Mouse (Mus musculus) large intestine, adult 2 months (tissue): ENCODE data around the gene Tnrc6a. TPM values are rescaled to one million over a fixed set of nuclear protein-coding genes. Genes with fewer than 3 reads are reported as not detected.

Experiments
- DNase-seq: peaks from one replicate; pipeline ENCODE4 v3.0.0-alpha.2; 2012; ENCODE audit warnings: low read depth, low spot score
- WGBS: fragments of 180-500 bp; shearing (Covaris S2); methylation state at CpG from one replicate; pipeline ENCODE4 v1.1.7; 2018; 5-methylcytosine and 5-hydroxymethylcytosine counted together
- polyA plus RNA-seq: library from polyadenylated mRNA; depleted of rRNA; stranded (reverse); fragments of >200 nt; gene quantifications from 2 replicates; pipeline ENCODE4 v1.2.3, GENCODE M21; 2012

Tnrc6a gene
- polyA plus RNA-seq, 1 experiment, result 20.0 TPM

DNA sequence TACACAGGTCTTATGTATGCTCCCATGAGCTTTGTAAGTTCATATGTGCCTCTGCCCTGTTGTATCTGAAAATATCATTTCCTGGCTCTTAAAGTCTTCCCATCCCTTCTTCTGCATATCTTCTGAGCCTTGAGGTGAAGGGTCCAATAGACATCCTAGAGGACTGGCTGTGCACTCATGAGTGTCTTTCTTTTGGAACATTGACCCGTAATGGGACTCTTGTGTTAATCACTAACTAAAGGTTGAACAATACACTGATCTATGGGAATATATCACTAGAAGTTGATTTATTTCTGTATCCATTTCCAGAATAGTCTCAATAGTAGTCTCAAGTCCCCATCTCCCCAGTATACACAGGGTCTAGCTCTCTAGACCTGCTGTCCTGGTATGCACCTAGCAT, 61.2 kb downstream of the Tnrc6a start:
- DNase-seq, result no peak
- WGBS, result 56% methylated on average over 1 of the region's 1 CpGs

DNA sequence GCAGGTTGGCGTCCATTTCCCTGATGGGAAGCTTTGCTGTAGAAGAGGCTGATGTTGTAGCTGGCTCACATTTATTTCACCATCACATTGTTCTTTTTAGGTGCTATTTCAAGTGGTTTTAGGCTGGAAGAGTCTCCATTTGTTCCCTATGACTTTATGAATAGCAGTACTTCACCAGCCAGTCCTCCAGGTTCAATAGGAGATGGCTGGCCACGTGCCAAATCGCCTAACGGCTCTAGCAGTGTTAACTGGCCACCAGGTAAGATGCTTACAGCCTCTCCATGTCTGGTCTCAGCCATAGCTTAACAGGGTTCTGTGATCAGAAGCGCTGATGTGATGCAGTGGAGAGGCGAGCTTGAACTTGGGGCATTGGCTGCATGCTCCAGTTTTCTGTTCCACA, 62.8 kb downstream of the Tnrc6a start:
- no peak for DNase-seq
- WGBS, result 75% methylated on average over 6 of the region's 6 CpGs

DNA sequence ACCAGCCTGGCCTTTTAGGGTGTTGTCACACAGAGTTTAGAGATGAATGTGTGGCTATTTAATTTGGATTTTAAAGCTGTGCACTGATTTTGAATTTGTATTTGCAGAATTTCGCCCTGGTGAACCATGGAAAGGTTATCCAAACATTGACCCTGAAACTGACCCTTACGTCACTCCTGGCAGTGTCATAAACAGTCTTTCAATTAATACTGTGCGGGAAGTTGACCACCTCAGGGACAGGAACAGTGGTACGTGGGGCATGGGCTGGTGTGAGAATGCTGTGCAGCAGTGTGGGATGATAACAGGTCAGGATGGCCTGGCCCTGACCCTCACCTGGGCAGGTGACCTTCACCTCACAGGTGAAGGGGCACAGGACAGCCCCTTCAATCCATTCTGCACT, 63.6 kb downstream of the Tnrc6a start:
- 83% methylated on average over 4 of the region's 4 CpGs for WGBS
- no peak for DNase-seq

DNA sequence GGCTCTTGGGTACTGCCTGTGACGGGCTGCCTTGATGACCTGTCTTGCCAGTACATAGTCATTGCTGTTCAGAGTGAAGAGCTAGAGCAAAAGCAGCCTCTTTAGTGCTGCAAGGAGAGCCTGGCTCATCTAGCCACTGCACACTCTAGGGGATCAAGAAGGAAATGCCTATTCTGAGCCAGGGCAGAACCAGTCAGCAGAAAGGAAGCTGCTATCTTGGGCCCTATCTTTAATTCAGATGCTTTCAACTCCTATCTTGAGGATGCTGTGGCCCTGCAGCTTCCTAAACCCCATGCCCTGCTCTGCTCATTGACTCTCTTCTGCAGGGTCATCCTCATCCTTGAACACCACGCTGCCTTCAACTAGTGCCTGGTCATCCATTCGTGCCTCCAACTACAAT, 64.8 kb downstream of the Tnrc6a start:
- WGBS, result 96% methylated on average over 3 of the region's 3 CpGs
- DNase-seq, result no peak

DNA sequence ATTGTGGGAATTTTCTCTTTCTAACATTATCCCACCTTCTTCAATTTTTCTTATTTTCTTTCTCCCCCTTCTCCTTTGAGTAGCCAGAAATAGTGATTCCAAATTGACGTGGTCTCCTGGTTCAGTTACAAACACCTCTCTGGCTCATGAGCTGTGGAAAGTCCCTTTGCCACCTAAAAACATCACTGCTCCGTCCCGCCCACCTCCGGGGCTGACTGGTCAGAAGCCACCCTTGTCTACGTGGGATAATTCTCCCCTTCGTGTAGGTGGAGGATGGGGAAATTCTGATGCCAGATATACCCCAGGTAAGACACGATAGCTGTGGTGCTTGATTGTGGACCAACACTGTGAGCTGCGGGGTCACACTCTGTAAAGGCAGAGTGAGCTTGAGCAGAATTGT, 66.1 kb downstream of the Tnrc6a start:
- DNase-seq, result no peak
- 92% methylated on average over 8 of the region's 8 CpGs for WGBS

DNA sequence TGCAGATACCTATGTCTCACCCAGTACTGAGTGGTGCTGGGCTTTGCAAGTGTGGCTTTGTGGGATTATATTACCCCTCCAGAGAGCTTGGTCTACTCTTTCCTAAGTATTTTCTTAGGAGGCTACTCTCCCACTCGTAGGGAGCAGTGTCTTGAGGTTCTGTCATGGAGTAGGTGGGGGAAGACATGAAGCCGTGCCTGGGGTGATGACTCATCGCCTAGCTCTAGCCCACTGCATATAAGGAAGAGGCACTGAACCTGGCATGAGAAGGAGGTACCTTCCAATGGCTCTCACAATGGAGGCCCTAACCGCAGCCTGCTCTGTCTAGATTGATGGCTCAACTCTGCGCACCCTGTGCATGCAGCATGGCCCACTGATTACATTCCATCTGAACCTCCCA, 68.0 kb downstream of the Tnrc6a start:
- DNase-seq, result no peak
- WGBS, result 73% methylated on average over 5 of the region's 5 CpGs

DNA sequence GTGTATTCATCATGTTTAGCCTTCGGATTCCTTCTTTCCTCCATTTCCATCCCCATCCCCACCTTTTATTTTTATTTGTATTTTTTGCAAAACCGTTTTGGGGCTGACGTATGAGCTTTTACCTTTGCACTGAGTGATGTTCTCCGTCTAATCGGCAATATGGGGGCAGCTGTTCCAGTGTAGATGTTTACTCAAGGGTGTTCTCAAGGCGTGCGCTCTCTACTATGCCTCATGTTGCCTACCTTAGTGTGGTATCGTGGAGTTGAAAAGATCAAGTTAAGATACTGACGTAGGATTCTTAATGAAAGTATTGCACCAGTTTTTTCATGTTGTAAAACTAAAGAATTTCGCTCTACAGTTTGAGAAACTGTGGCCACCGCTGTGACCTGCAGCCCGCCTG, 69.5 kb downstream of the Tnrc6a start:
- no peak for DNase-seq
- WGBS, result 83% methylated on average over 12 of the region's 12 CpGs

DNA sequence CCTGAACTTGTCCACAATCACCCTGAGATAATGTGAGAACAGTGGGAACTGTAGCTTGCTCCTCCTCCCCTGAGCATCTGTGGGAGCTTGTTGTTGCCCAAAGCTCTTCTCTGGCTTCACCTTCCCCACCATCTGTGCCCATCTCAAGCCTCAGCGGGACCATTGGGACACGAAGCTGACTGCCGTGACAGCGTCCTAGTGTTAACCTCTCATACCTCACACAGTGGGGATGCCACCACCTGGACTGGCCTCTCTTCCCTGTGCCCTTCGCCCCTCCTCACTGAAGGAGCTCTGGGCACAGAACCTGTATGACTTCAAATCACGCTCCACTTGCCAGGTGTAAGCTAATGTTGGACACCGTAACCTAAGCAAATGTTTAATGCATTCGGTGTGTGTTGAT, 71.0 kb downstream of the Tnrc6a start:
- no peak for DNase-seq
- 88% methylated on average over 8 of the region's 8 CpGs for WGBS

DNA sequence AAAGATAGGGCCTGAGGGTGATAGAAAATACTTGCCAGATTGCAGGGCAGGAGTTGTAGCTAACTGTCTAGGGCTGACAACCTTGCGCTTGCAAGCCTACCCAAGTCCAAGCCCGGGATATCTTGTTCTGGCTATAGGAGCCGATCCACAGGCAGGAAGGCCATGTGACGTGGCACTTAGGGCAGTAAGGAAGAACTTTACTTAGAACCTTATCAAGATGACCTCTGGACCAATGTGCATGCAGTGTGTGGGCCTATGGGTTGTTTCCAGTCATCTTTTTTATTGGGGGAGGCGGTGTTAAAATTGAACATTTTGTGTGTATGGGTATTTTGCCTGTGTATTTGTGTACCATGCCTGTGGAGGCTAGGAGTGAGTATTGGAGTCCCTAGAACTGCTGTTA, 72.7 kb downstream of the Tnrc6a start:
- DNase-seq, result peak; percentile 53
- WGBS, result 41% methylated on average over 5 of the region's 5 CpGs

DNA sequence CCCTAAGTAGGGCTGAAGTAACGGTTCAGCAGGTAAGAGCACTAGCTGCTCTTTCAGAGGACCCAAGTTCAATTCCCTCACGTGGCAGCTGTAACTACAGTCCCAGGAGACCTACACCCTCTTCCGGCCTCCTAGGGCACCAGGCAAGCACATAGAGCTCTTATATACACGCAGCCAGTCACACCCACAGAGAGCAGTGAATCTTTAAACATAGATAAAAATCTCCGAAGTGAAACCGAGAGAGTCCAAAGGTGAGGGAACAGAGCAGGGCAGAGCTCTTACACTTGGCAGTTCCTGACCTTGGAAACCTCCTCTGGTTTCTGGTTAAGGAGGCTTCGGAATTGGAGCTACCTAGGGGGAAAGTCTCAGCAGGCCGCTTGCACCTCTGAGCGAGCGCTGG, 75.0 kb downstream of the Tnrc6a start:
- WGBS, result 24% methylated on average over 10 of the region's 10 CpGs

DNA sequence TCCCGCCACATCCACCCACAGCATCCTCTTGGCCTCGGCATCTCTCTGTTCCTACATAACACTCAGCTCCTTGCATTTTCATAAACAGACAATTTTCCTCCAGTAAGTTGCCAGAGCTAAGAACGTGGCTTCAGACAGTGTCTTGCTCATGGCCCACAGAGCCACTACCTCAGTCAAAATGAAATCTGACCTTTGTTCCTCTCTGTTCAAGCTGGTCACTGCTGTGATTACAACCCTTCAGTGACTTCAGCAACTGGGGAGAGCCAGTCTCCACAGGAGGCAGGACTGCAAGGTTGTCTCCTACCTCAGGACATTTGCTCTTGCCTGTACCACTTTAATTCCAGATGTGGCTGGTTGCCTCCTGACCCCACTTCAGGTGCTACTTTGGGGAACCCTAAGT, 75.5 kb downstream of the Tnrc6a start:
- no peak for DNase-seq
- 32% methylated on average over 3 of the region's 3 CpGs for WGBS

More for the DNA sequence above, 75.0 kb downstream of the Tnrc6a start:
- DNase-seq, result peak; percentile 70

DNA sequence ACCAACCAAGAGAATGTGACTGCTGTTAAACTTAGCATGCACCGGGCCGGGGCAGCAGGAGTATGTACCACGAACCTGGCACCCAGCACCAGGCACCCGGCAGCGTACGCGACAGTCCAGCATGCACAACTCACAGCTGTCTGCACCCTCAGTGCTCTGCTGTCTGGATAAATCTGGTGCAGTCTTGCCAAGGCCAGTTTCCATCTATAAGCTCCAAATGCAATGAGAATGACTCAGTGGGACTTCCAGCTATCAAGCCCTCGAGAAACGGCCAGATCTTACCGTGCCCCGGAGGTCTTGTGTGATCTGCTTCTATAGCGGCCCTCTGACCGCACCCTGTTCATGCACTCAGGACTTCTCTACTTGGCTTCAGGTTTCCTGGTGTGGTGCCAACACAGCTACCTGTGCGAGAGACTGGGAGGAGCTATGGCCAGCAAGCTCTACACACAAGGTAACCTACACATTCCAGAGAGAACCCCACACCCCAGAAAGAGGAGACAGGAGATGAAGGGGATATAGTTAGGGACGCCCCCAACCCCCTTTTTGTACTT, 76.0 kb downstream of the Tnrc6a start:
- WGBS, result 35% methylated on average over 15 of the region's 15 CpGs
- DNase-seq, result peak; percentile 52

DNA sequence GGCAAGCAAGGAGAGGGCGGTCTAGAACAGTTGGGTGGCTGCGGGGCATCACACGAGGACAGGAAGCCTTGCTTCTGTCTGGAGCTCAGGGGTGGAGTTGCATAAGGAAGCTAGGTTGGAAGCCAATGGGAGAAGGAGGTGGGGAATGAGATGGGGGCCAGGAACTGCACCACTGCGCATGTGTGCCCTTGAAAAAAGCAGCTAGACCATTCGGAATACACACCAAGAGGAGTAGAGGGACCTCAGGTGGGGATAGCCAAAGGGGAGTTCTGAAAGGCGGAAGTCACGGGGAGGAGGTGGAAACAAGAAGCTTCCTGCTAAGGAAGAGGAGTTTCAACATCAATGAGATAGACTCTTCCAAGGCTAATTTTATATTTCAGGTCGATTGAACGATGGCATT, 77.0 kb downstream of the Tnrc6a start:
- DNase-seq, result no peak
- WGBS, result 75% methylated on average over 9 of the region's 9 CpGs

DNA sequence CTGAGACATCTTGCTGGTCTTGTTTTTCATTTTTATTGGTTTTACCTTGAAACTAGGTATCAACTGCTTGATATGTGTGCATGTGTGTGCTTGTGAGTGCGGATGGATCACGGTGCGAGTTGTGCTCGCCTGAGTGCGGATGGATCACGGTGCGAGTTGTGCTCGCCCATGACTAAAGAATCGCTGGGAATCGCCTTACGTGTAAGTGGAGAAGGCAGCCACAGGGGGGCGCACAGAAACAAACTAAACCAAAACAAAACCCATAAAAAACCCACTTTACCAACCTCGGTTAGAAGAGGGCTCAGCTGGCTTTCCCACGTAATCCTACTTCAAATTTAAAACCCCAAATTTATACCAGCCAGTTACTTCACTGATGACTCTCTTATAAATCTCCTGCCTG, 81.6 kb downstream of the Tnrc6a start:
- DNase-seq, result no peak
- 20% methylated on average over 14 of the region's 14 CpGs for WGBS

DNA sequence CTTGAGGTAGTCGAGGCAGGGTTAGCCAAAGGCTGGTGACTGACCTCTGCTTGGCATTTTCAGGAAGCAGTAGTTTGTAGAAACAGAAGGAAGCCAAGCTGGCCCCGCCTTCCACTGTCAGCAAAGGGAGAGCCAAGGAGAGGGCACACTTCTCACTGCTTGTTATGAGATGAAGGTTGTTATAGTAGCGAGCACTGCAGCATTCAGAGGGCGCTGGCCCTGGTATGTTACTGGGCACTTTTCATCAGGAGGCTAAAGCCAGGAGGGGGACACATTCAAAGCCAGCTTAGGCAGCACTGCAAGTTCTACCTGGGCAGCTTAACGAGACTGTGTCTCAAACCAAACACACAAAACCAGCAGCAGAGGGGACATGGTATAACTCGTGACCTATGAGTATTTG, 83.9 kb downstream of the Tnrc6a start:
- no peak for DNase-seq
- 43% methylated on average over 6 of the region's 6 CpGs for WGBS

DNA sequence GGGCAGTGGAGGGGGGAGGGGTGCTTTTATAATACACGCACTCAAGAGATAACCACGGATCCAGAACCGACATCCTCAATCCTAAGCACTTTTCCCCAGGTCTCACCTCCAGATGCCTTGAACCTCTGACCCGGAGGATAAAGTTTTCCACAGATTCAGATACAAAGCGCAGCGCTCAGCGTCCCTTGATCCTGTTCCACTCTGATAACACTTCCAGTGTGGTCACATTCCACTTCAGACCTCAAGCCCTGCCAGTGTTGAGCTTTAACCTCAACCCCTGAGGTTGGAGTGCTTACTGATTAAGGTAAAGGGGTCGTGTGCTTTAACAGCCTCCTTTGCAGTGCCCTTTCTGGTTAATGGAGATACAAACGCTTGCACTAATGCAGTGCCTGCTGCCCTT, 86.2 kb downstream of the Tnrc6a start:
- WGBS, result 58% methylated on average over 9 of the region's 9 CpGs

DNA sequence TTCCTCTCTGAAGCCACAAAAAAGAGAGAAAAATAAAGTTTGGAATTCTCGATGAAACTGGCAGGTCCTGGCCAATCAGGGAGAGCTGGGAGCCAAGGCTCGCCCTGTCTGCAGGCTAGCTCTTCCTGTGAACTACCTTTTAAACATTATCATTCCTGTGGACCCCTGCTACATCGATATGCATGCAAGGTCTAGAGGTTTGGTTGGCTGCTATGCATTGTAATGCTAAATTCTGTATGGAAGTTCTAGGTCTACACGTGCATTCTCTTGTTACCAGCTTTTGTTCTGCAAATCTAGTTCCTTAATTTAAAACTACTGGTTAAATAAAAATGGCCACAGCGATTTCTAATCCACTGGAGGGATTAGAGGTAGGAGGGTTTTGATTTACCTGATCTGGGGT, 87.8 kb downstream of the Tnrc6a start:
- 67% methylated on average over 5 of the region's 5 CpGs for WGBS
- no peak for DNase-seq

More for the DNA sequence above, 86.2 kb downstream of the Tnrc6a start:
- no peak for DNase-seq

DNA sequence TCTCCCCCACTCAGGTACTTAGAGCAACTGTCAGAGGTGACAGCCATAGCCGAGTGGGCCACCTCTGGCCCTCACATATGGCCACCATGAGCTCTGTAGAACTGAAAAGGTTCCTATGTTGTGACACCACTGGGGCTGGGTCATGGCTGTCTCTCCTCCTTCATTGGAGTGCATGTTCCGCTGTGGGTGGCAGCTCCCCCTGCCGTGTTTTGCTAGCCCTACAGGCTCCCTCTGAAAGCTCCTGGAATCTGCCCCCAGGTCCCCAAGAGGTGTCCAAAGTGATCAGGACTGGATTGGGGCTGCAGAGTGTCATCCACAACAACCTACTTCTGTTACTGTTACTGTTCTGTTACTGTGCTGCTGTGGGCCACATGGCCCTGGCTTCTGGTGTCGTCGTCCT, 88.6 kb downstream of the Tnrc6a start:
- no peak for DNase-seq
- 82% methylated on average over 5 of the region's 5 CpGs for WGBS

DNA sequence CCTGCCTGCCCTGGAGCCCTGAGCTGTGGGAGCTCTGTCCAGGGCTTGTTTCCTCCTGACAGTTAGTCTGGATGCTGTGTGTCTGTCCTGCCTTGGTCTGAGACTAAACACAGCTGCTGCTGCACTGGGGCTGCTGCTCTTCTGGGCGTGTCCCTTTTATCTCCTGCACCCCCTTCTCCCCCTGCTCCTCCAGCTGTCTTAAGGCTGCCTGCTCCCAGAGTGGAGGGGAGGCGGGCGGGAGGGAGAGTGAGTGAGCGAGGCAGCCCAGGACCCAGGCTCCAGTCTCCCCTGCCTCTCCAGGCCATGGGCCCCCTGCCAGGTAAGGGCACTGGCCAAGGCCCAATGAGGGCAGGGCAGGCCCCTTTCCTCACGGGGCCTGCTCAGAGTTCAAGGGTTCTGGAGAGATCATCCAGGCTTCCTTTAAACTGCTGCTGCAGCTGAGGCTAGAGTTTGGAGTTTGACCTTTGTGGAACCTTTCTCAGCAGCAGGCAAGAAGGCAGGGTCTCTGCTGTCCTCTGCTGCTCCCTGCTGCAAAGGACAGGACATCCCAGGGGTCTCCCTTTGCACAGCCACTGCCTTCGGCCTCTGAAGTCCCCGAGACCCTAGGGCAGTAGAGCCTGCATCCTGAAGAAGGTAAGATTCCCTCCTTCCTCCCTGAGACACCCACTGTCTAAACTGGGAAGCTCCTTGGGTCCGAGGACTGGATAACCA, 90.8 kb downstream of the Tnrc6a start, which contains the start of gene Slc5a11:
Gene Slc5a11, plus strand, starts transcription at position 416 of the 711 bp plus-strand sequence.
- WGBS, result 39% methylated on average over 8 of the region's 8 CpGs
- DNase-seq, result no peak

DNA sequence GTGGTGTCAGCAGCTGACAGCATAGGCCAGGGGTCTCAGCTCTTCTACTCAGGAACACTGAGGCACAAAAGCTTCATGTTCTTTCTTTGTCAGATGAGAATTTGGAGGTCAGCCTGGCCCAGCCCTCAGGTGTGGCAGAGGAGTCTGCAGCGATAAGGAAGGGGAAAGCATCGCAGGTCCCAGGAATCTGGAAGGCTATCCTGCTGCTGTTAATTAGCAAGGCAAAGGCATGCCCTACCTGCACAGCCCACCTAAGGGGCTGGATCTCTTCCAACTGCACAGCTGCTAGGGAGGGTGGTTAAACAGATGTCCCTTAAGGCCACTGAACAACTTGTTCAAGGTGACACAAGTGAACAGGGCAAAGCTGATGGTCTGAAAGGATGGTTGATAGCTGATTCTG, 91.5 kb downstream of the Tnrc6a start:
- 45% methylated on average over 2 of the region's 2 CpGs for WGBS

DNA sequence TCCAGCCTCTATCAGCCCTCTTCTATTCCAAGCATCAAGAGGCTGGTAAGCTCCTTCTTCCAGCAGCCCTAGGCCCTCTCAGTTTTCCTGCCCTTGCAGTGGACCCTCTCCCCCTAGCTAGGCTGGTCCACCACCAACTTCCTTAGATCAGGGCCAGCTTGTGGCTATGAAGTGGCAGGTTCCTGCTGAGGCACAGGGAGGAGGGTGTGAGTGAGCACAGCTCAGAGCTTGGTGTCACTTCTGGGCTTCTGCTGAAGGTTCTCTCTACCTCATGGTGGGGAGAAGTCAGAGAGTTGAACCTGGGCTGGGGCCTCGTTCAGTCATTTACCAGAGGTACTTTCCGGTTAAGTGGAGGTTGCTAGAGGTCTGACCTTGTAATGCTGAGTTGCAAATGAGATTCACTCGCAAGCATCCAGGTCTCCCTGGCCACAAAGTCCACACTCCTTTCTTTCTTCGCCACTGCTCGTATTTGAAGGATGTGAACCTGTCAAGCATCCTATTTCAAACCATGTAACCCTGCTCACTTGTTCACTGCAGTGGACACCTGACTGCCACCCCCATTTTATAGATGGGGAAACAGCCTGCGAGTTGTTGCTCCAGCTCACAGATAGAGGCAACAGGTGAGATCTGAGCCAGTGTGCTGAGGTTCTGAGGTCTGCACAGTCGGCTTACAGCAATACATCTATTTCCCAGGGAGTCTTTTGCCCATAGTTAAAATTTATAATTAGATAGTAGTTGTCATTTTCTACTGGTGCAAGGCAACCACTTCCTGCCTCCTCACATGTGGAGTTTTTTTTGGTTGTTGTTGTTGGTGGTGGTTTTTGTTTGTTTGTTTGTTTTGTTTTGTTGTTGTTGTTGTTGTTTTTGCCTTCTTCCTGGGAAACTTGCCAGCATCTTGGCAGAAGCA, 94.0 kb downstream of the Tnrc6a start:
- no peak for DNase-seq
- WGBS, result 75% methylated on average over 7 of the region's 7 CpGs

More for the DNA sequence above, 91.5 kb downstream of the Tnrc6a start:
- no peak for DNase-seq
